Mouse (Mus musculus): ENCODE data around the gene Gtf2f1. TPM values are rescaled to one million over a fixed set of nuclear protein-coding genes. Genes with fewer than 3 reads are reported as not detected.
A peak's percentile ranks its signal among the peaks of the same experiment; 100 is the strongest.

The Gtf2f1 gene
- total and polyA plus RNA-seq, 3 experiments = 145 to 171 TPM; not detected in 1

DNA sequence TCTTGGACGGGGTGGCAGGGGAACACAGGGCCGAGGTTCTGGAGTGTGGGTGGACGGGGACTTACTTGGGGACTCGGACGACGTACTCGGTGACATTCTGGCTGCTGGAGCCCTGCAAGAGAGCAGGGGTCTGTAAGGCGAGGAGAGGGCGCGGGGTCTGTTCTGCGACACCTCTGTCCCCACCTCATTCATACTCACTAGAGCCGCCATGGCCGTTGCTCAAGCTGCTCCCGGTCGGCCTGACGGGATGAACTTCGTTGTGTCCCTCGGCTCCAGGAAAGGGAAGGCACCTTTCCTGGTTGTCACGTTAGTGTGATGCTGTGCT lies 215 bp downstream of the Gtf2f1 start:
- no peaks in the 10 kb centered on the region for H3K9me3 ChIP-seq (replicated peaks; ENCODE audit: insufficient read depth, low read length)
- peaks cover 6 to 17% of the 10 kb centered on the region in 2 experiments; a peak in 3 of 4 replicates for H3K4me1 ChIP-seq (ENCODE audit: control insufficient read depth in 1 of 2, insufficient read depth in 2 of 2, low read length in 2 of 2)
- TF ChIP-seq NRF1 (IDR thresholded peaks at IDR 0.05; ENCODE audit: insufficient read depth, low read depth, low read length, poor library complexity, severe bottlenecking) (no peak), USF1 (IDR thresholded peaks at IDR 0.05; ENCODE audit: low read depth, low read length) (no peak)
- H3K79me2 ChIP-seq (ENCODE audit: control insufficient read depth, insufficient read depth, low read length, poor library complexity) = peaks cover 20% of the 10 kb centered on the region
- H3K4me3 ChIP-seq (ENCODE audit: control insufficient read depth in 1 of 2, insufficient read depth in 1 of 2, low read depth in 2 of 2, low read length in 2 of 2) = peak overlapping the region; percentile 73 to 87
- H3K27ac ChIP-seq (ENCODE audit: control insufficient read depth, low read depth, low read length) = peak overlapping the region; percentile 76
- peaks cover under 1 to 10% of the 10 kb centered on the region in 2 experiments for H3K36me3 ChIP-seq (ENCODE audit: control insufficient read depth in 1 of 2, insufficient read depth in 2 of 2, low read length in 2 of 2)
- H3K9ac ChIP-seq (ENCODE audit: control insufficient read depth, low read depth, low read length, poor library complexity, severe bottlenecking) = peak overlapping the region; percentile 88
- DNase-seq (ENCODE audit: low read depth, low spot score) = no peak
- no peaks in the 10 kb centered on the region for H3K27me3 ChIP-seq (ENCODE audit: control insufficient read depth in 1 of 2, insufficient read depth in 2 of 2, low read length in 2 of 2)

GRCm38 (mm10) chr17:57007137-57007905 lies 3.8 kb downstream of the Gtf2f1 start:
- Histone ChIP-seq H3K27ac (ENCODE audit: control insufficient read depth, low read depth, low read length) (no peak overlapping the region), H3K79me2 (ENCODE audit: control insufficient read depth, insufficient read depth, low read length, poor library complexity) (peaks cover 20% of the 10 kb centered on the region), H3K4me3 (ENCODE audit: control insufficient read depth in 1 of 2, insufficient read depth in 1 of 2, low read depth in 2 of 2, low read length in 2 of 2) (no peak overlapping the region), H3K9me3 (replicated peaks; ENCODE audit: insufficient read depth, low read length) (no peaks in the 10 kb centered on the region), H3K9ac (ENCODE audit: control insufficient read depth, low read depth, low read length, poor library complexity, severe bottlenecking) (no peak overlapping the region), H3K36me3 (ENCODE audit: control insufficient read depth in 1 of 2, insufficient read depth in 2 of 2, low read length in 2 of 2) (peaks cover 2 to 23% of the 10 kb centered on the region in 2 experiments), H3K27me3 (ENCODE audit: control insufficient read depth in 1 of 2, insufficient read depth in 2 of 2, low read length in 2 of 2) (no peaks in the 10 kb centered on the region), H3K4me1 (ENCODE audit: control insufficient read depth in 1 of 2, insufficient read depth in 2 of 2, low read length in 2 of 2) (peaks cover 9 to 31% of the 10 kb centered on the region in 2 experiments; a peak in 3 of 4 replicates)
- TF ChIP-seq SMC3 (IDR thresholded peaks at IDR 0.05; ENCODE audit: low read depth, low read length) = peak; percentile 35
- TF ChIP-seq ZNF384 (IDR thresholded peaks at IDR 0.05; ENCODE audit: low read depth, low read length) = no peak
- peak in 2 of 3 experiments; percentile 32 to 40; a peak in 5 of 6 replicates for TF ChIP-seq CTCF (IDR thresholded peaks at IDR 0.05 in 2 of 3, conservative IDR thresholded peaks at IDR 0.05 in 1 of 3; ENCODE audit: control insufficient read depth in 1 of 3, insufficient read depth in 1 of 3, low read depth in 2 of 3, low read length in 3 of 3, poor library complexity in 1 of 3, severe bottlenecking in 1 of 3)
- no peak for TF ChIP-seq ZMIZ1 (IDR thresholded peaks at IDR 0.05; ENCODE audit: low read depth, low read length)
- DNase-seq (ENCODE audit: low read depth, low spot score) = no peak

DNA sequence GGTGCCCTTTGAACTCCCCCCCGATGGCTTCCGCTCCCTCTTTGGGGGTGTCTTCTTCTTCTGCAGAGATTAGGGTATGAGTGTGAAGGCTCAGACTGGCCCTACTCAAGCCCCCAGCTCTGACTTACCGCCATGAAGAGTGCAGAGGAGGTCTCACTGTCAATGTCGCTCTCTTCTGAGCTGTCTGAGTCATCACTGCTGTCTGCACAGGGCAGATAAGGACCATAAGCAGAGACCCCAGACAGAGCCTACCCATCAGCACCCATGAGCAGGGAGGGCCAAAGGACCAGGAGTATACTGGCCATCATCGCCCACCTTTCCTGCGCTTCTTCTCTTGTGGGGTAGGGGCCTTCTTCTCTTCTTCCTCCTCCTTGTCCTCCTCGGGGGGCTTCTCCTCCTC lies 7.1 kb downstream of the Gtf2f1 start:
- H3K4me3 ChIP-seq (ENCODE audit: control insufficient read depth in 1 of 2, insufficient read depth in 1 of 2, low read depth in 2 of 2, low read length in 2 of 2) = no peak overlapping the region
- no peaks in the 10 kb centered on the region for H3K27me3 ChIP-seq (ENCODE audit: control insufficient read depth in 1 of 2, insufficient read depth in 2 of 2, low read length in 2 of 2)
- H3K79me2 ChIP-seq (ENCODE audit: control insufficient read depth, insufficient read depth, low read length, poor library complexity) = 0 out of 2 replicates have a peak, but pooled peaks cover 1% of the 10 kb centered on the region
- peak overlapping the region; percentile 47 for H3K27ac ChIP-seq (ENCODE audit: control insufficient read depth, low read depth, low read length)
- H3K9ac ChIP-seq (ENCODE audit: control insufficient read depth, low read depth, low read length, poor library complexity, severe bottlenecking) = no peak overlapping the region
- DNase-seq (ENCODE audit: low read depth, low spot score) = peak; percentile 73
- peaks cover 2 to 15% of the 10 kb centered on the region in 2 experiments; a peak in 3 of 4 replicates for H3K36me3 ChIP-seq (ENCODE audit: control insufficient read depth in 1 of 2, insufficient read depth in 2 of 2, low read length in 2 of 2)
- H3K9me3 ChIP-seq (replicated peaks; ENCODE audit: insufficient read depth, low read length) = no peaks in the 10 kb centered on the region
- H3K4me1 ChIP-seq (ENCODE audit: control insufficient read depth in 1 of 2, insufficient read depth in 2 of 2, low read length in 2 of 2) = peaks cover 3 to 20% of the 10 kb centered on the region in 2 experiments; a peak in 3 of 4 replicates
- no peak for TF ChIP-seq USF1 (IDR thresholded peaks at IDR 0.05; ENCODE audit: low read depth, low read length)
- TF ChIP-seq MAZ (IDR thresholded peaks at IDR 0.05; ENCODE audit: low read depth, low read length) = no peak
- TF ChIP-seq NELFE (IDR thresholded peaks at IDR 0.05; ENCODE audit: low read depth, low read length) = no peak
- no peak for TF ChIP-seq MXI1 (IDR thresholded peaks at IDR 0.05; ENCODE audit: low read depth, low read length)
- TF ChIP-seq JUND (IDR thresholded peaks at IDR 0.05; ENCODE audit: low read depth, low read length) = peak; percentile 76; the same call in 1 of the 2 replicates
- no peak for TF ChIP-seq HCFC1 (IDR thresholded peaks at IDR 0.05; ENCODE audit: low read depth, low read length)
- peak; percentile 93 for TF ChIP-seq TAL1 (IDR thresholded peaks at IDR 0.05; ENCODE audit: low read length)
- TF ChIP-seq GATA1 (IDR thresholded peaks at IDR 0.05; ENCODE audit: low read depth, low read length) = peak; percentile 70
- no peak for TF ChIP-seq ZKSCAN1 (IDR thresholded peaks at IDR 0.05; ENCODE audit: low read depth, low read length)
- TF ChIP-seq GABPA (IDR thresholded peaks at IDR 0.05; ENCODE audit: low read depth, low read length) = no peak
- no peak for TF ChIP-seq POLR2AphosphoS5 (IDR thresholded peaks at IDR 0.05; ENCODE audit: borderline replicate concordance, low read depth, low read length)
- no peak for TF ChIP-seq SMC3 (IDR thresholded peaks at IDR 0.05; ENCODE audit: low read depth, low read length)
- peak; percentile 53 to 58; a peak in 2 of 4 replicates for TF ChIP-seq EP300 (IDR thresholded peaks at IDR 0.05; ENCODE audit: low read depth in 1 of 2, low read length in 2 of 2)
- no peak for TF ChIP-seq SIN3A (IDR thresholded peaks at IDR 0.05; ENCODE audit: low read length)
- no peak for TF ChIP-seq ETS1 (IDR thresholded peaks at IDR 0.05; ENCODE audit: low read depth, low read length)
- TF ChIP-seq MYC (IDR thresholded peaks at IDR 0.05; ENCODE audit: low read depth, low read length) = no peak
- peak; percentile 29; the same call in 1 of the 2 replicates for TF ChIP-seq TCF12 (IDR thresholded peaks at IDR 0.05; ENCODE audit: low read depth, low read length)
- no peak for TF ChIP-seq ZNF384 (IDR thresholded peaks at IDR 0.05; ENCODE audit: low read depth, low read length)
- TF ChIP-seq ZC3H11A (IDR thresholded peaks at IDR 0.05; ENCODE audit: low read depth, low read length) = no peak
- TF ChIP-seq MAFK (IDR thresholded peaks at IDR 0.05; ENCODE audit: borderline replicate concordance, low read depth, low read length) = no peak
- no peak for TF ChIP-seq NRF1 (IDR thresholded peaks at IDR 0.05; ENCODE audit: insufficient read depth, low read depth, low read length, poor library complexity, severe bottlenecking)
